Mouse (Mus musculus) left cerebral cortex, adult 18-20 months (tissue): Measurements from ENCODE around the gene Gucy1b2. TPM values are rescaled to one million over a fixed set of nuclear protein-coding genes. Genes with fewer than 3 reads are reported as not detected.

Experiments used
- DNase-seq, 2 experiments: peaks; one replicate each; pipeline ENCODE4 v3.0.0; 2021 to 2022; ENCODE audit warnings: low spot score in 2 of 2, mixed read lengths in 1 of 2
- total RNA-seq, 2 experiments: library from RNA; stranded (reverse); gene quantifications; 2 replicates each; pipeline ENCODE4 v1.2.3; 2021

Gucy1b2 gene
- total RNA-seq, 2 experiments from 2014 or later = 0.16 to 0.30 TPM

GRCm38 (mm10) chr14:62446385-62447213 is 9.5 kb downstream of the Gucy1b2 start:
- DNase-seq = no peak

DNA sequence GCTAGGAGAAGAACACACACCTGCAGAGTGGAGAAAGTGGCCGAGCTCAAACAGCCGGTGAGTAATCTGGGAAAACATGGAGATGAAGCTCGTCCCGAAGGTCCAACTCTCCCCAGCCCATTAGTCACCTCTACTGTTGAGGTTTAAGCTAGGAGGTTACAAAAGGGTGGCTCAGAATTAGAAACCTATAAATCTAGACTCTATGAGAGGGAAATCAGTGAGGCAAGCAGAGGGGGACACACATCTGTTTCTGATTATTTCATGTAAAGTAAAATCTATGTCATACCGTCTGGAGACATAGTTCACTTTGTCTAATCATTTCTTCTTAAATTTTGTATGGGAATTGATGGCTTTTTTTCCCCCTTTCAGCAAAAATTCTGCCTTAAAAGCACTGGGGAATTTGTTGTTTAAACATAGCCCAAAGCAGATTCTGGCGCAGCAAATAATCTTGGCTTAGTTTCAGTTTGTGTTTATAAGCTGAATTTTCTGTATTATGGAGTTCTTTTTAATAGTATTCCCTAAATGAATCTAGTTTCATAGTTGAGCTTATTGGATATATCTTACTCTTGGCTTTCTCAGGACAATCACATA is 12.2 kb downstream of the Gucy1b2 start:
- DNase-seq = no peak

GRCm38 (mm10) chr14:62442971-62443370 is 13.1 kb downstream of the Gucy1b2 start:
- DNase-seq = no peak

DNA sequence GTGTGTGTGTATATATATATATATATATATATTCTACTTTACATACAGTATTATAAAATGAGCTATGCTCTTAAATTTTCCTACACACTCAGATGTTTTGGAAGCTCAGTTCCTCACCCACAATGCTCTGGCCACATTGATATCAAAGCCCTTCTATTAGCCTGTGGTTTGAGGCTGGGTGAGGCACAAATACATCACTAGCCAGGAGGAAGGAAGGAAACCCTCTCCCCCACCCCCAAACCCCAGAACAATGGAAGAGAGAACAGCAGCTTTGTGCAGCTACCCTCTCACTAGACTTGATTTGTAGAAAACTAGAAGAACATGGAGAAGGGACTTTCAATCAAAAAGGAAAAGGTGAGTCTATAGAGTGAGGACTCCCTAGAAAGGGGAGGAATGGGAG is 16.1 kb downstream of the Gucy1b2 start:
- no peak for DNase-seq

GRCm38 (mm10) chr14:62438236-62438635 is 17.9 kb downstream of the Gucy1b2 start:
- no peak for DNase-seq

DNA sequence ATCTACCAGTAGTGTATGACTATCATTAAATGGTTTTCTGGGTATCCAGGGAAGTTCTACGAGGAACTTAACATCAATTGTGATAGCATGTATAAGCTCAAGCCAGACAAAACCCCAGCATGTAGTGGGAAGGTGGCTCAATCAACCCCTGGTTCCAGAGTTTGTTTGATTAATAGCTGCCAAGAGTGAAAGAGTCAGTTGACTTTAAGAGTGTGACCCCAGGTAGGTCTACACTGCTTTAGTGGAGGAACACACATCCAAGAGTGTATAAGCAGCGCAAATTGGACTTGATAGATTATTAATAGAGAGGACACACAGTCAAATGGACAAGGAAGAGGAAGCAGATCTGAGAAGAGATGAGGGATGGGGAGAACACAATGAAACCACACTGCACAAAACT is 18.3 kb downstream of the Gucy1b2 start:
- DNase-seq = no peak

DNA sequence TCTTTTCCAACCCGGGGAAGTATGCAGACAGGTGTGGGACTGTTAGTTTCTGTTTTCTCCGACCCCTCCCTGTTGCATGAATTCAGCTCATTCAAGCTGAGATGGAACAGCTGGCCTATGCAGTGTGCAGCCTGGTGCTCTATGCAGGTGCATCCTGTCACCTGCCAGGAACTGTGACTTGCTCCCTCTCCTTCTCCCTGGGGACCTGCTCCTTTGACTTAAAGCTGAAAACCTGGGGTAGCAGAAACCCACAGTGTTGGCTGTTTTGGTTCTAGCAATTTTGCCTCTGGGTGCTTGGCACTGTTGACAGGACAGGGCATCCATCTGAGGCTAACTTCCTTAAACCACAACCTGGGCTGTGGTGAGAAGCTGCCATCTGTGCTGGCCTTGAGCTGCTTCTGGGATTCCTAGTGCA is 30.8 kb downstream of the Gucy1b2 start:
- DNase-seq = no peak

DNA sequence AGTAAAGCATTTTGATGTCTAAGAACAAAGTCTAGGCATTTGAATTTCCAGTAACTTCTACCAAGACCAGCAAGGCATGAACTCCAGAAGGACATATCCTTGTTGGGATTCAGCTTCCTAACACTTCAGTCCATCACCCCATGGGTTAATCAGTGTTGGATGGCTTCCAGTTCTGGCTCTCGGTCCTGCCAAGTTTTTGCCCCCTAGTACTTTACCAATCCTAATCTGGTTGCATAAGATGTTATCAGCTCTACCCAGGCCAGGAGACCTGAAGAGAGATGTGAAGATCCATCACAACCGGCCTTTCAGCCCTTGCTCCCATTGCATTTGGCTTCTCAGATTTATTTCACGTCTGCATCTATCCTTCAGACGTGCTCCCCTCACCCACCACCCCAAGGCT is 33.8 kb downstream of the Gucy1b2 start:
- no peak for DNase-seq

DNA sequence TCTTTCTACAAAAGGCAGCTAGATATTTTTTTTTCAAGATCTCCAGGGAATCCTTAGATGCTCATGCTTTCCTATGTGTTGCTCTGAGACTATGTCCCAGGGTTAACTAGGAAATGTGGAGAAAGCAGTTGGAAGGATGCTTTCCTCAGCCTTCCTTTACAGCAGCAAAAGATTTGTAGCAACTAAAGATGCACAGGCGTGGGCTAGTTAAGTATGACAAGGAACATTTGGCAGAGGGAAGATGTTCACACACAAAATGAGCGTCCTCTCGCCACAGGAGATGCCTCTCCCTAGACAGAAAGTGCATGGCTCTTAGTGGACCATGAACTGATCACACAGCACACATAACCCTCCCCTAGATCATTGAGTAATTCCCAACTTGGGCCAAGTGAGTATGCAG is 38.6 kb downstream of the Gucy1b2 start:
- peak; percentile 18 to 19 for DNase-seq

GRCm38 (mm10) chr14:62416742-62417134 is 39.4 kb downstream of the Gucy1b2 start:
- peak; percentile 12 to 17 for DNase-seq

GRCm38 (mm10) chr14:62416007-62416741 is 39.9 kb downstream of the Gucy1b2 start:
- DNase-seq = no peak

- DNase-seq = no peak
Observed at GRCm38 (mm10) chr14:62395346-62395745, 60.7 kb downstream of the Gucy1b2 start.

GRCm38 (mm10) chr14:62392754-62393153 is 63.3 kb downstream of the Gucy1b2 start:
- DNase-seq = no peak

DNA sequence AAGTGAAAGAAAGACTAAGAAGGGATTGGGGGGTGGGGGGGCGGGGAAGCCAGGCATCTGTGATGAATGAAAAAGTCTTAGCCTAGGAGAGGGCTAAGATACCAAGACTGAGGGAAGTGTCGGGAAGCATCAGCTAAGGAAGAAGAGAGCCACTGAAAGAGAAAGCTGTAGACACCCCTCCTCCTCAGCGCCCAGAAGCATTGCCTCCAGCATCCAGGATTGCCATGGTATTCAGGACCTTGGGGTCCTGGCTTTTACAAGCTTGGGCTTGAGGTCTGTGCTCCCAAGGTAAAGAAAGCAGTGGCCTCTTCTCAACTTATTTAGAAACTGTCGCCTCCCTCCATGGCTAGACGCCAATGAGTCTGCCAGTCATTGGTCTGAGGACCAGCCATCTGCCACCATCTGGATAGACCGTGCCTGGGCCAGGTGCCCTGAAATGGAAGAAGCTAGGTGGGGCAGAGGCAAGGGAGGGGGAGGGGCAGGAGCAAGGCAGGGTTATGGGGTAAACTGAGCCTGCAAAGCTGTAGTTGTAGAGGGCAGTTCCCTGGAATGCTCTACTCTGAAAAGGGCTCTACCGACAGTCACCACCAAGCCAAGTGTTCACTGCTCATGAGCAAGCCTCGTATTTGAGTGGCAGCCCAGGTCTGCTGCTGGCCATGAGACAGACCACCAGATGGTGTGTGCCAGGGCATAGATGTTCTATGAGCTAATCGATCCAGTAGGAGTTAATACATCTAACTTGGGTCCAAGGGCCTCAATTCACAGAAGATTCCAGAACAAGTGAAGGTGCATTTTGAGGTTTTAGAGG is 66.2 kb downstream of the Gucy1b2 start:
- DNase-seq = peak; percentile 39 to 42

DNA sequence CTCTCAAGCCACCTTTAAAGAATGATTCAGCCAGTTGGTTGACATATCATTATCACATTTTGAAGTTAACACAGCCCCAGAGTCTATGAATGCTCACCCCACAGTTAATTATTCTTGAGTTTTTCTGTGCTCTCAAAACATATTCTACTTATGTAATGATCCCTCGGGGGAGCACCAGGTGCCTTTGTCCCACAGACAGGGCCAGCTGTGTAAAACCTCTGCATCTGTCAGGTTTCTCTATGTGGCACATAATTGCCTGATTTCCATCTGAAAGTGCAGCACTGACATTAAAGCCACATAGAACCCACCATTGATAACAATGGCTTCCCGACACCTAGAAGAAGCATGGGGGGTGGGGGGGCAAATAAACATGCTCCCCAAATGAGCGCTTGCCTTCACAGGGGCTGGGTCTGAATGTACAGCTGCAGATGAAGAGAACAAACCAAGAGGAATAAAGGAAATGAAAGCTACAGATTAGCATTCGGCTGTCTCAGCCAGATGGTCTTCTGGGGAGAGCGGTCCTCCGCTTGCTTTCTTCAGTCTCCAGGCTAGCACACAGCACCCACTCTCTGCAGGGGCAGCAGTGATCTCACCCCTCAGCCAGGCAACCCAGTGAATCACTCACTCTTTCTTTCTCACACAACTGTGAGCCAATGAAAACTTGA is 66.9 kb downstream of the Gucy1b2 start:
- DNase-seq = peak; percentile 54 to 74

DNA sequence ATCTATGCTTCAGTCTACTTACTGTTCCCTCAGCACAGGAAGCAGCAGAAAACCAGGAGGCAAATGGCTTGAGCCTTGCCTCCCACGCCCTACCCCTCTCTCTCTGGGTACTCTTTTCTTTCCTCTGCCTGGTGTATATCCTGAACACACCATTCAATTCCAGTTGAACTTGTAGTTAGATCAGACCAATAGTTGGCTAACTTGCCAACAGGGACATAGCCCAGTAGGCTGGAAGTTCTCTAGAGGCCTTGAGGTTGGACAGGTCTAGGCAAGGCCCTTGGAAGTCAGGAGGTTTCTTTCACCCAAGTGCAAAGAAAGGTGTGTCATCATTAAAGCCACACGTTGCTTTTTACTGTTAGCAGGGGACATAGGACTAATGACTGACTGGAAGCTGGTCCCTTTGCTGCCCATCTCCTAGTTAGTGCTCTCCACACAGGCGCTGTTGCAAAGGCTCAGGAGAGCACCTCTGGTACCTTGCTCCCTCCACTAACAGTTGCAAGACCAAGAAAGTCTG is 72.2 kb downstream of the Gucy1b2 start:
- DNase-seq = no peak

- DNase-seq = no peak
Observed at GRCm38 (mm10) chr14:62383109-62383508, 73.0 kb downstream of the Gucy1b2 start.

DNA sequence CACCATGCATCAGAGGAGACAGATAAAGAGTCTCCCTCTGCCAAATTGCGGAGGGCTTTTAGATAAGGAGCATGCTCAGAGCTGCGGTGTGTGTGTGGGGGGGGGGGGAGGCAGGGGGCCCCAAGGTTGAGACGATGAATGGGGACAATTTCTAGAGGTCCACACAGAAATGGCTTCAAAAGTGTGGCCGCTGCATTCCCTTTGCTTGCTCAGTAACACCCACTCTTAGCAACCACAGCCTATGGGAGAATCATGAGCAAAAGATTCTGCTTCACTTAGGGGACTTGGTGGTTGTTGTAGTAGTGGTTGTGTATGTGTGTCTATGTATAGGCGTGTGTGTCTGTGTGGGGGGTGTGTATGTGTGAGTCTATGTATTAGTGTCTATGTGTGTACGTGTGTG is 75.5 kb downstream of the Gucy1b2 start:
- no peak for DNase-seq

- no peak for DNase-seq
Observed at GRCm38 (mm10) chr14:62379391-62379790, 76.7 kb downstream of the Gucy1b2 start.

DNA sequence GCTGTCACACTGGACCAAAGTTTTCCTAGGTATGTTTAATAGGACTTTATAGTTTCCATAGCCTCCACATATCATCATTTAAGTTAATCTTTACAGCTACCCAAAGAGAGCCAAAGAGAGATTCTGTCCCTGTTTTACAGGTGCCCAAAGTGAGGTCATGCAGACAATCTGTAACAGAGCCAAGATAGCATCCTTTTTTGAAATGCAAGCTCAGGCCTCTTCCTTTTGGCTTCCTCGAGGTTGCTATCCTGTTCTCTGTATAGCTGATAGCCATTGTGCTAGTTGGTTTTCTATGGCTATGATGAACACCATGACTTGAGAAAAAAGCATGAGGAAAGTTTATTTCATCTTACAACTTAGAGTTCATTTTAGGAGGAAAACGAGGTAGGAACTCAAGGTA is 80.0 kb downstream of the Gucy1b2 start:
- no peak for DNase-seq
